Mouse (Mus musculus) brown adipose tissue, adult 24 weeks (tissue): Measurements from ENCODE around the gene Olfml1. TPM values are rescaled to one million over a fixed set of nuclear protein-coding genes. Genes with fewer than 3 reads are reported as not detected.

Source experiments
- H3K27ac ChIP-seq: fragments of 200-500 bp; replicated peaks from 2 replicates; pipeline ENCODE4 v1.5.1; 2012; ENCODE audit warnings: low read depth, mild to moderate bottlenecking, low read length
- H3K4me1 ChIP-seq: fragments of 200-500 bp; 2 replicates; pipeline ENCODE4 v1.6.1; 2012; ENCODE audit warnings: low read length, mixed read lengths; ENCODE audit not compliant: control insufficient read depth, insufficient read depth, insufficient read length
- H3K4me3 ChIP-seq: fragments of 200-500 bp; 2 replicates; pipeline ENCODE4 v1.5.1; 2012; ENCODE audit warnings: low read depth, mild to moderate bottlenecking, low read length, moderate library complexity; ENCODE audit not compliant: insufficient read depth
- polyA plus RNA-seq: library from polyadenylated mRNA; stranded (reverse); fragments of >200 nt; gene quantifications from 2 replicates; pipeline ENCODE4 v1.2.4, GENCODE M21; 2012; ENCODE audit not compliant: missing spikeins, insufficient read depth, insufficient read length

Olfml1 gene
- polyA plus RNA-seq, 1 experiment: 7.1 TPM

DNA sequence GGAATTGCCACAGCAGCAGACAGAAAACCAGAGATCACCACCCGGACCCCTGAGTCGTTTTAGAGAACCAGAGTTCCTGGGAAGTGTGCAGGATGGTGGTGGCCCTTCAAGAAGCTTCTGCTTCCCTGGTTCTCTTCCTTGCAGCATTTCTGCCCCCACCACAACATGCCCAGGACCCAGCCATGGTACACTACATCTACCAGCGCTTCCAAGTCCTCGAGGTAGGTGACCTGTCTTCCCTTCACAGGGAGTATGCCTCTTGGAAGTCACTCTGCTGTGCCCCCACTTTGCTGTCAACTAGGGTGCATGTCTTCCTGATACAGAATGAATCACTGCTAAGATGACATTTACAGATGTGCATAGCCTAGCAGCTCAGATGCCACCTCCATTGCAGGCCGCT lies 428 bp downstream of the Olfml1 start:
- H3K4me3 ChIP-seq: peak overlapping the region; percentile 51
- H3K27ac ChIP-seq: peak overlapping the region; percentile 18; the same call in 1 of the 2 replicates
- no peaks in the 10 kb centered on the region for H3K4me1 ChIP-seq

- no peaks in the 10 kb centered on the region for H3K4me1 ChIP-seq
- H3K27ac ChIP-seq: no peak overlapping the region
- H3K4me3 ChIP-seq: peak overlapping the region; percentile 26
These were observed 1.7 kb downstream of the Olfml1 start for GRCm38 (mm10) chr7:107568971-107569370.

GRCm38 (mm10) chr7:107573856-107574255 lies 6.6 kb downstream of the Olfml1 start:
- H3K4me3 ChIP-seq: no peak overlapping the region
- no peak overlapping the region for H3K27ac ChIP-seq
- no peaks in the 10 kb centered on the region for H3K4me1 ChIP-seq

- Histone ChIP-seq H3K4me3 (no peak overlapping the region), H3K27ac (no peak overlapping the region), H3K4me1 (no peaks in the 10 kb centered on the region)
These were observed 7.0 kb downstream of the Olfml1 start for GRCm38 (mm10) chr7:107574276-107574675.

GRCm38 (mm10) chr7:107592641-107593040 lies 25.4 kb downstream of the Olfml1 start:
- Histone ChIP-seq H3K4me3 (no peak overlapping the region), H3K4me1 (no peaks in the 10 kb centered on the region), H3K27ac (no peak overlapping the region)

- no peak overlapping the region for H3K27ac ChIP-seq
- H3K4me3 ChIP-seq: 0 out of 2 replicates have a peak overlapping the region, but pooled peaks have one; percentile 65
These were observed 26.7 kb downstream of the Olfml1 start for GRCm38 (mm10) chr7:107593904-107594303.

GRCm38 (mm10) chr7:107594325-107594856 lies 27.1 kb downstream of the Olfml1 start:
- peak overlapping the region; percentile 45; the same call in 1 of the 2 replicates for H3K27ac ChIP-seq
- H3K4me3 ChIP-seq: peak overlapping the region; percentile 65
- no peaks in the 10 kb centered on the region for H3K4me1 ChIP-seq

More at GRCm38 (mm10) chr7:107593904-107594303, 26.7 kb downstream of the Olfml1 start:
- H3K4me1 ChIP-seq: no peaks in the 10 kb centered on the region

GRCm38 (mm10) chr7:107594857-107595402 lies 27.7 kb downstream of the Olfml1 start, which contains the start of gene Ppfibp2:
Gene Ppfibp2, plus strand, starts transcription at chr7:107595207.
- H3K4me3 ChIP-seq: peak within 1 kb of the TSS; percentile 65
- H3K4me1 ChIP-seq: no peaks in the 10 kb centered on the region
- H3K27ac ChIP-seq: peak within 1 kb of the TSS; percentile 45; the same call in 1 of the 2 replicates

DNA sequence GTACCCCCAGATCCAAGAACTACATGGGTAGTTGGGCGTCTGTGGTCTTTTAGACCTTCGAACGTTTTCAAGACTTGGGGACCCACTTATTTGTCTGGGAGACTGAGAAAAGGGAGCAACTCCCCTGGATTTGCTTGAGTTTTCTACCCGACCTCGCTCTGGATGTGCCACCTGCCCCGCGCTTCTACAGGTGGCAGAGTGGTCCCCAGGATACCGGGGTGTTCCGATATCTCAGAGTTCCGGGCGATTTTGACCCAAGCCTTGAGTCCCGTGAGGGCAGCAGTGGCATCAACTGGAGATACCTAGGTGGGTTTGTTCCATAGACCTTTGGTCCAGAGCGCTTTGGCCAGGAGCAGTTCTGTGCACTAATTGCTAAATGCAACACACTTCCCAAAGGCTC lies 28.2 kb downstream of the Olfml1 start:
- Histone ChIP-seq H3K27ac (no peak overlapping the region), H3K4me1 (no peaks in the 10 kb centered on the region), H3K4me3 (peak overlapping the region; percentile 65)

GRCm38 (mm10) chr7:107596753-107597152 lies 29.5 kb downstream of the Olfml1 start:
- H3K4me3 ChIP-seq: no peak overlapping the region
- H3K4me1 ChIP-seq: no peaks in the 10 kb centered on the region
- H3K27ac ChIP-seq: no peak overlapping the region

- Histone ChIP-seq H3K27ac (no peak overlapping the region), H3K4me3 (no peak overlapping the region), H3K4me1 (no peaks in the 10 kb centered on the region)
These were observed 30.7 kb downstream of the Olfml1 start for GRCm38 (mm10) chr7:107597956-107598355.

DNA sequence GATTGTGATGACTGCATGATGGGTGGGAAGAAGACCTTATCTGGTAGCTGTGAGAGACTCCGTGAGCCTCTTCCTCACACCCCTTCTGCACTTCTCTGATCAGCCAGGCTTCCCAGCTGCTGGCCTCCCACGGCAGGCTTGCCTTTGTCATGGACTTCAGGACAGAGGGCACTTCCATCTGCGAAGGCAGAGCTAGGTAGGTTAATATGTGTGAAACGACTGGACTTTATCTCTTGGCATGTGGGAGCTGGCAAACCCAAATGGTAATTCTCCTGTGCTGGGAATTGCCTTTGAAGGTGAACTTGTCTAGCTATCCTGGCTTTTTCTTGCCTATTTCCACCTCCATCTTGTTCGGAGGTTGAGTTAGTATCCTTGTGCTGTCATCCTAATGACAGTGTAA lies 33.4 kb downstream of the Olfml1 start:
- Histone ChIP-seq H3K4me1 (no peaks in the 10 kb centered on the region), H3K4me3 (no peak overlapping the region), H3K27ac (no peak overlapping the region)

DNA sequence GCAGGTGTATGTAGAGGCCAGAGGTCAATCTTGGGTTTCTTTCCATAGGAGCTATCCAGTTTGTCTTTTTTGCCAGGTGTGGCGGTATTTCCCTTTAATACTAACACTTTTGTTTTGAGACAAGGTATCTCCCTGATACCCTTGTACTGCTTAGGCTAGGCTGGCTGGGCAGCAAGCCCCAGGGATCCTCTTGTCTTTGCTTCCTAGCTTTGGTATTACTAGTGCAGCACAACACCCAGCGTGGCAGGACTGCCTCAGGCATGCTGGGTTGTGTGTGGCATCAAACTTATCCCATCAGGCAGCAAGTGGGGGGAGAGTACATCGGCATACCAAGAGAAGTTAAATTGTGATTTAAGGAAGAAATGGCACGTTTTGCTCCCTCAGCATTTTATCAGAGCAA lies 35.3 kb downstream of the Olfml1 start:
- no peak overlapping the region for H3K27ac ChIP-seq

DNA sequence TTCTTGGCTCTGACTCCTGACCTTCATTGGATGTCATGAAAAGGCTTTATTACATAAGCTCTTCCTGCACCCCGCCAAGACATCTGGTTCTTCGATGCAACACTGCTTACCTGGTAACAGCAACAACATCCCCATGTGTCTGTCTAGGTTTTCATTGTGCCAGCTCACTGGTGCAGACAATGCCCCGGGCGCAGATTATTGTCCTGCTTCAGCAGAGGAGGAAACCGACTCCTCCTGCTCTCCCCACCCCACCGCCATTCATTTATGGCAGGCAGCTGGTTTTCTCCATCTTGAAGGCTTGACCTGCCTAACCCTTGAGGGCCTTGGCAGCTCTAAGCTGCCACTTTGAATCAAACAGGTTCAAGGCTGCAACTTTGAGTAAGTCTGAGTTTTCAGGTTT lies 35.7 kb downstream of the Olfml1 start:
- Histone ChIP-seq H3K4me1 (no peaks in the 10 kb centered on the region), H3K27ac (no peak overlapping the region), H3K4me3 (no peak overlapping the region)

More for the DNA sequence above, 35.3 kb downstream of the Olfml1 start:
- Histone ChIP-seq H3K4me3 (no peak overlapping the region), H3K4me1 (no peaks in the 10 kb centered on the region)

- Histone ChIP-seq H3K4me1 (no peaks in the 10 kb centered on the region), H3K4me3 (no peak overlapping the region), H3K27ac (no peak overlapping the region)
These were observed 40.5 kb downstream of the Olfml1 start for GRCm38 (mm10) chr7:107607766-107608165.

- H3K4me1 ChIP-seq: no peaks in the 10 kb centered on the region
- H3K27ac ChIP-seq: no peak overlapping the region
- H3K4me3 ChIP-seq: no peak overlapping the region
These were observed 42.5 kb downstream of the Olfml1 start for GRCm38 (mm10) chr7:107609622-107610255.
